Mouse (Mus musculus) G1E-ER4 (cell line): ENCODE data around the gene Lsp1. TPM values are rescaled to one million over a fixed set of nuclear protein-coding genes. Genes with fewer than 3 reads are reported as not detected.

ENCODE experiments used
- GATA1 ChIP-seq: IDR thresholded peaks from one replicate; pipeline ENCODE4 v1.8.0; 2012; ENCODE audit warnings: low read length, inconsistent platforms
- polyA plus RNA-seq: library from polyadenylated mRNA; stranded (reverse); fragments of >175 nt; gene quantifications from 2 replicates; pipeline ENCODE4 v1.2.3, GENCODE M21; 2012

The Lsp1 gene
- polyA plus RNA-seq = not detected in 2 replicates

DNA sequence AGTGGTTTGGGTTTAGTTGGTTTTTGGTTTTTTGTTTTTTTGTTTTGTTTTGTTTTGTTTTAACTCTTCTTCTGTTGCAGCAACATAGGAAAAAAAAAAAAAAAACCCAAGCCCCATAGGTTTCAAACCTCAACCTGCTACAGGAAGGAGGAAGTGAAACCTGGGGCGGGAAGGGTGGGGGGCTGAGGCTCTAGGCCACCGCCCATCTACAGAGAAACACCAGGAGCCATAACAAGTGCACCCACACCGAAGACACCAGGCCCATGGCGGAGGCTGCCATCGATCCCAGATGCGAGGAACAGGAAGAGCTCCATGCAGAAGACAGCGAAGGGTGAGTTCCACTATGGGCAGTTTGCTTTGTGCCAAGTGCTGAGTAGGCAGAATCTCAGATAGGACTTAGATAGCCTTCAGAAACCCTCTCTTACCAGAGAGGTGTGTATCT lies at the start of gene Lsp1:
Gene Lsp1, plus strand, starts transcription at position 174 of the 442 bp plus-strand sequence.
- no peak for TF ChIP-seq GATA1

DNA sequence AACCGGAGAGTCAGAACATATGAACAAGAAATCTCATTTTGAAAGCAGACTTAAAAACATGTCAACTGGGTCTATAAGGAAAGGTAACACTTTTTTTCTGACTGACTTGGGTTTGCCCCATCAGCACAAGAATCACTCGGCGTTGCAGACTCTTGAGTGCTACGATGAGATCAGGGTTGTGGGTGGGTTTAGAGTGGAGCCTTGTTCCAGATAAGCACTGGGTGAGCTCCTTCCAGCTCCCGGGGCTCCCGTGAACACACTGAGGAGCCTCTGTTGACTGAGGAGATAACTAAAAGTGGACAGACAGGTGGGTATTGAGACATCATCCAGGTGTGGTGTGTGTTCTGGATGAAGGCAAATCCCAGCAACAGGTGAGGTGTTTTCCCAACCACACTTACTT lies 47.3 kb upstream of the Lsp1 start:
- TF ChIP-seq GATA1 = no peak

DNA sequence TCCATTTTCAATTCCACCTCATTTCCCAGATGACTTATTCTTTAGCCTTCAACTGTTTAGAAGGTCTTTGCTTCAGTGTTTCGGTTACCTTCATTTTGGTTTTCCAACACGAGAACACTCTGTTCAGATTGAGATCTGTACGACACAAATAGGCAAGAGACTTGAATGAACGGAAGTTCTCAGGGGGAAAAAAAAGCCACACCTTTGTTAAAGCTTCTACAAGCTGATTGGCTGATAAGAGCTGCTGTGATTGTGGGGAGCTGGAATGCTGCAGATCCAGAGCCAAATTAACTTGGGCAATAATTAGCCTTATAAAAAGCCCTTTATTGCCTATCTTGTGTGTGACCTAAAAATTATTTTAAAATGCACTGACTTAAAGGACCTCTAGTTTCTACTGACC lies 45.3 kb upstream of the Lsp1 start:
- no peak for TF ChIP-seq GATA1

DNA sequence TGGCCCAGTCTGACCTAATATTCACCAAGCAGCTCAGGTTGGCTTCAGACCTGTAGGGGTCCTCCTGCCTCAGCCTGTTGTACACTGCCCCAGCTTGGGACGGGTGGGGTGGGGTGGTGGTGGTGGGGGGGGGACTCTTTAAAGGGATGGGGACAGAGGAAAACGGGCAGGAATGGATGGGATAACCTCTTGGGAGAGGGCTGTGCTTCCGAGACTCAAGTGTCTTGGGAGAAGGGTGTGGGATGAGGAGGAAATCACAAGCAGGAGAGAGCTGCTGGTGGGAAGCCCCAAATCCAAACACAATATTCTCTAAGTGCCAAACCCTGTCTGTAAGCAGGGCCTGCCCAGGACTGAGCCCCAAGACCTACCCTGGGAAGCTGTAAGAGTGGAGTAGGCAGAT lies 44.4 kb upstream of the Lsp1 start:
- TF ChIP-seq GATA1 = no peak

DNA sequence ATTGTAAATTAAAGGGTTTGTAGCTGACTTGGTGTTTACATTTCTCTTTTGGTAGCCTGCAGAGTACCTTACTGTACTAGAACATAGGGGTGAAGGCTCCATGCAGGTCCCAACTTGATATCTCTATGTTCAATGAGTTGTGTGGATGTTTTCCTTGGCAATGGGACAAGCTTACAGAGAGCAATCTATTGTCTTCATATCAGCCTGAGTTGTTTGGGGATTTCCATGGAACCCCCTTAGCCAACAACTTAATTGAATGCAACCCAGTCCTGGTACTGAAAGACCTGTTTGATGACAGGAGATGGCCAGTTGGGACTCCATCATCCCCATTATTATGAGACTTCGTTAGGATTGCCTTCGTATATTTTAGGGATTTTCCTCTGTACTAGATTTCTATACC lies 42.6 kb upstream of the Lsp1 start:
- TF ChIP-seq GATA1 = no peak

DNA sequence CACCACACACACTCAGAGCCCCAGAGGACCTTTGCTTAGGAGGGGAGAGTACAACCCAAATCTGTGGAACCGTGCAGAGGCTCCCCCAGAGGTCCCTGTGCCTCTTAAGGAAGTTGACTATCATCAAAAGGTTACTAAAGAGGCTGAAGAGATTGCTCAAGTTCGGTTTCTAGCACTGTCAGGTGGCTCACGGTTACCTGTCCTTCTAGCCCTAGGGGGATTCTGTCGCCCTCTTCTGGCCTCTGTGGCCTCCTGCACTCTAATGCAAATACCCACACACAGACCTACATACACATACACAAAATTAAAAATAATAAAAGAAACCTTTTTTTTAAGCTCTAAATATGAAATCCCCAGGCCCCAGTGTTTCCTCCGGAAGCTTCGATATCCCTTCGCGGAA lies 41.9 kb upstream of the Lsp1 start:
- no peak for TF ChIP-seq GATA1

DNA sequence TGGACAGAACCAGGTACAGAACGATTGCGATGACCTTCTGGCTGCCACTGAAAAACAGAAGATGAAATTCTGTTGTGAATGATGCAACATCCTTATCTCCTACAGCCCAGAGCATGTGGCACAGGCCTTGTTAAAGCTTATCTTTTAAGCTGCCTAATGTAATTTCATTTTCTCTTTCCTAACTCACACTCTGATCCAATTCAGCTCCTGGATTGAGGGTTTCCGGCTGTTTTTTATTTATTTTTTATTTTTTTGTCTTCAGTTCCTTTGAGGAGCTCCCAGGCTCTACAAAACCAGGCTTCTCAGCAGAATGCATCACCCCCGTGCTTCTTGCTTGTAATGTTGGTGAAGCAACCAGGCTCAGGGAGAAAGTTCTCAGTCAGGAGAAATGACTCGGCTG lies 40.7 kb upstream of the Lsp1 start:
- TF ChIP-seq GATA1 = peak; percentile 82

DNA sequence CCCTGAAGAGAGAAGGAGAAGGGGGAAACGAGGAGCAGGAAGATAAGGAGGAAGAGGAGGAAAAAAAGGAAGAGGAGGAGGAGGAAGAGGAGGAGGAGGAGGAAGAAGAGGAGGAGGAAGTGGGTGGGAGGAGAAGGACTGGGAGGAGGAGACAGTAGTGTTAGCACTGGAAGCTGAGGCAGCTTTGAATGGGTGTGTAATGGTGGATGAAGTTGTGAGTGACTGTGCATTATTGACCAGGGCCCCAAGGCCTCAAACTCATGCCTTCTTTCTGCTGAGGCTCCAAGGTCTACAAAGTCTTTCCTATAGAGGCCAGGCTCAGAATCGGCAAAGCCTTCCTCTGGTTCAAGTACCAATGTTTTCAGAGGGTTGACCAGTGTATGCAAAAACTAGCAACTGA lies 38.8 kb upstream of the Lsp1 start:
- TF ChIP-seq GATA1 = no peak

DNA sequence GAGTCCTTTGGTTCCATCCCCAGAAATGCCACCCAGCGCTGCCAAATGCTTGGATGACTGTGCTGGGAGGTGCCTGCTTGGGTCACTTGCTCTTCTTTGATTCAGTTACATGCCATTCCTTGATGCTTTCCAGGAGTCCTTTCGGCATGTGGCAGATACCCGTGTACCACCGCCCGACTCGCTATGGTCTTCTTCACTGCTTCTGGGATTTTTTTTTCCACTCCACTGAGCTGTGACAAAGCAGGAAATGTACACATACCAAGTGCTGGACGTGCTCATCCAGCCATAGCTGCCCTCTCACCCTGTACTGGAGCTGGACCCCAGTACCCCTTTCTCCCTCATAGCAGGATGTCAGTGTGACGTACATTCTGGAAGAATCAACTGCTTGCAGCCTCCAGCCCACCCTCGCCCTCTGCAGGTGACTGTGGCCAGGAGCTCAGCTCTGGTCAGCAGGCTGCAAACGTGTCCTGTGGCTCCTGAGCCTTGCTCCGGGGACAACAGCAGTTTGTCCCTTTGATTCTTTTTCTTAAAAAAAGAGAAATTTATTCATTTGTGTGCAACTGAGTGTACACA lies 34.9 kb upstream of the Lsp1 start:
- TF ChIP-seq GATA1 = no peak

DNA sequence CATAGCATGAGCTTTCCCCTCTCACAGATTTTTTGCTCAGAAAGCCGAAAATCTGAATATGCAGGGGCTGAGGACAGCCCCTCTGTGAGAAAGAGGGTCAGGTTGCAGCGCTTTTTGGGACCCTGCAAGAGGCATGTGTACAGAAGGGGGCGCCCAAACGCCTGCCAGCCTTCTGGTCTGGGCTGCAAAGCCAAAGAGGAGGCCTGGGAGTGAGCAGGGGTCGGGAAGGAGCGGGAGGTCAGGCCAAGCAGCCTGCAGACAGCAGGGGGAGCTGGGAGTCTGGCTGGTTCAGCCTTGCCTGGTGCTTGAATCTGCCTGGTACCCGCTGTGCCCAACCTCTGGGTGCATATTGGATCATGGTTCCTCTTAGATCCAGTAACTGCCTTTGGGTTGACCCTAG lies 32.4 kb upstream of the Lsp1 start:
- TF ChIP-seq GATA1 = no peak

DNA sequence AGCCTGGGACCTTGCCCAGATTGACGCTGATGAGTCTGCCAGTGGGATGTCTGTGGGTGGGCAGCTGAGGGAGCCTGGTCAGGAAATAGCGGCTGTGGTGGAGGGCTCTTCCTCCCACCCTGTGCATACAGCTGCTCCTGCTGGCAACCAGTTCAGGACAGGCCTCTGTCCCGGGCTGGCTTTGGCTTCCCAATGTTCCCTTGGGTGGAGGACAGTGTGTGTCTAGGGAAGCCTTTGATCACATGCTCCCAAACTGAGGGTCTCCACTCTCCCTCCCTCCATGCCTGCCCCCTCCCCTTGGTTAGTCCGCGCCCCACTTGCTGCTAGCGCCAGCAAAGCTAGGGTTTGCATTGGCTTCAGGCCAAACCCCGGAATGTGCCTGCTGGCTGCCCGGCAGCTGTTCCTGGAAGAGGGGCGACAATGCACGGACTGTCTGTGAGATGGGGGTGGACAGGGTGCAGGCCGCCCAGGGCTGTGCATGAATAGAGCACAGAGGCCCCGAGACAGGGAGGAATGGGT lies 30.4 kb upstream of the Lsp1 start:
- TF ChIP-seq GATA1 = no peak

DNA sequence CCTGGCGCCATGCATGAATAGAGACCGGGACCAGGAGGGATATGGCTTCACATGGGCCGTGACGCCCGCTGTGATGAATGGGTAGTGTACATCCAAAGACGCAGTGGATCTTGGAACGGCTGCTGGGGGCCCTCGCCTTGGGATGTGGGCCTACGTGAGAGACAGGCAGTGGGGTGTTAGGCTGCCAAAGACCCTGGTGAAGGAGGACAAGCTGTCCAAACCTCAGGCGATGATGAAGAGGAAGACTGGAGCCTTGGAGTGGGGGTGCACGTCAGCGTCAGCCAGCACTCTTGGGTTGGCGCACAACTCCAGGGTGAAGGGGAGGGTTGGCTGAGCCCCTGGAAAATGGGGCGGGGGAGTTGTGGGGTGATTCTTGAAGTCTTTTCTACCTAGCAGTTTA lies 29.5 kb upstream of the Lsp1 start:
- TF ChIP-seq GATA1 = no peak

DNA sequence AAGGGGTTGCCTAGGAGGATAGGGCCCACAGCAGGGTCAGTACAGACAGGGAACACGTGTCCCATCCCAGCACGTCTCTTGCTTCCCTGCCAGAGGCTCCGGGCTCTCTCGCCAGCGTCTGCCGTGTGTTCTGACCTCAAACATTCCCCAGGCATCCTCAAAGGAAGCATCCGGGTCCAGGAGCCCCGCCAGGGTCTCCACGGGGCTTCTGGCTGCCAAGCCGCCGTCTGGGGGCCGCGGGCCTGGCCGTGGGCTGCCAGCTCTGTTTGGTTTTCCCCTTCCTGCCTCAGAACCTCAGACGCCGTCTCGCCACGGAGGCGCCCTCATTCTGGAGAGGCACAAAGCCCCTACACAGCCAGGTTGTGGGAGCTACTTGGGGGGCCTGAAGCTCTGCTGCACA lies 27.0 kb upstream of the Lsp1 start:
- TF ChIP-seq GATA1 = no peak

DNA sequence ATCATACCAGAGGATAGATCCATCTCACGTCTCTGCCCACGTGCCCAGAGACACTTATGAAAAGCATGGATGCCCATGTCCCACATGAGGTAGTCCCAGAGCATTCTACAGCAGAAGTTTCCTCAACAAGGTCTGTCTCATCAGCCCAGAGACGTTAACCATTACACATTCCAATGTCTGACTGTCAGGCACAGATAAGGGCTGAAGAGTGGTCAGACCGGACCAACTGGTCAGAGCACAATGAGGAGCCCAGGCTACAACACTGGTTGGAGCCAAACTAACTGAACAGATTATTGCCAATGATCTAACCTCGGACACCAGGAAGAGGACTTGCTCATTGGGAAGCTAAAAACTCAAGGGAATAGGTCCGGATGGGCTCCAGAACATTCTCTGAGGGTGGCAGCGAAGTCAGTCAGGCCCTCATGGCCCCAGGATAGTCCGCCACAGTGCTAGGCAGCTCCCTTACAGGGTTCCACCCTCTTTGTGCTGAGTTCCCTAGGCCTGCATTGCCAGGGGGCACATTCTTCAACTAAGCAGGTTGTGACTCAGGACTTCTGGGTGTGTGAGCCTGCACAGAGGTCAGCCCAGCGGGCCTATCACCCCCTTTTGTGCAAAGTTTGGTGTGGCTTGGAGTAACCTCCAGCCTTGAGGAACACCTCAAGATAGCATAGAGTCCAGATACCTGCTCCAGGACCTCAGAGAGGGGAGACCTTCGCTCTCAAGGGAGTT lies 26.3 kb upstream of the Lsp1 start, which contains the start of gene Syt8:
Gene Syt8, plus strand, starts transcription at position 714 of the 729 bp plus-strand sequence.
- no peak for TF ChIP-seq GATA1

DNA sequence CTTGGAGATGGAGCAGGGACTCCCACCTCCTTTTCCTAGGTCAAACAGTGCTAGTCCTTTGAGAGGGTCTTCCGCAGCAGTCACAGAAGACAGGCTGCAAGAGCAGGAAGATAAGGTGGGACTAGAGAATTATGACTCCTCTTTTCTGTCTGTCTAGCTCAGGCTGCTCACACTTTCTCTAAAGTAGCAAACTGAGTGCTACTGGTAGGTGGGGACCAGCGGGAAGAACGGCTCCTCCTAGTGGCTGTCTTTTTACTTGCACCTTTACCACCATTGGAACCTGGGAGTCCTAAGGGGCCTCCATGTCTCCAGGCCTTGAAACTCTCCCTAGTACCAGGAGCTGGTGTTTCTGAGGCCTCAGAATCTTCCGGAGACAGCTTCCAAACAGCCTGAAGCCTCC lies 25.1 kb upstream of the Lsp1 start:
- no peak for TF ChIP-seq GATA1

DNA sequence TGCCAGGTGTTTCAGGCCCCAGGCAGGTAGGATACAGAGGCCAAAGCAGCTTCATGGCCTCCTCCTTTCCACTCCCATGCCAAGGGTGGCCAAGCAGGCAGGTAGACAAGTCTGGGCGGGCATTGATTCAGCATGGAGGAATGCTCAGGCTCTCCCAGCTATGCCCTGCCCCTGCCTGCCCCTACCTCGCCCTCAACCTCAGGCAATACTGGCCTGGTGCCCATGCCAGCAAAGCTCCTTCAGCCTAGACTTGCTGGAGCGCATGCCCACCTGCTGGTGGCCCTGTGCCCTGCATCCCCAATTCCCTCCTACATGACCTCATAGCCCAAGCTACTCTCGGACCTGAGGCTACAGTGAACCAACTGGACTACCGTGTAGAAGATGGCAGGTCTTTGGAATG lies 23.3 kb upstream of the Lsp1 start:
- no peak for TF ChIP-seq GATA1

DNA sequence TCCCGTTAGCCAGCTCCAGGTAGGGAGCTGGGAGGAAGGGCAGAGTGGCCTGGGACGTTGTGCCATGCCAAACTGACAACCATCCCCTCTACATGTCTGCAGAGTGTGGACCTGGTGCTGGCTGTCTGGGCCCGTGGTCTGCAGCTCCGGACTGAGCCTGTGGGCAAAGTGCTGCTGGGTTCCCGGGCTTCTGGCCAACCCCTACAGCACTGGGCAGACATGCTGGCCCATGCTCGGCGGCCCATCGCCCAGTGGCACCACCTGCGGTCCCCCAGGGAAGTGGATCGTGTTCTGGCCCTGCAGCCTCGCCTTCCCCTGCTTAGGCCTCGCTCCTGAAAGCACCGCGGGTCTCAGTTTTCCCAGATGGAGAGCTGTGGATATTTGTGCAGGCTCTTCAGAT lies 20.6 kb upstream of the Lsp1 start:
- TF ChIP-seq GATA1 = no peak
